Mouse (Mus musculus): ENCODE results near the gene Sgpp1.

Sgpp1 gene

GRCm38 (mm10) chr12:75735246-75736200 lies at the start of gene Sgpp1:
Gene Sgpp1 (minus strand): TSS chr12:75735729.
- DNase-seq (ENCODE audit: low spot score in 2 of 2) = peak; percentile 88

GRCm38 (mm10) chr12:75784271-75784751 lies 48.8 kb upstream of the Sgpp1 start:
- DNase-seq (ENCODE audit: low spot score in 2 of 2) = no peak

- no peak for DNase-seq (ENCODE audit: low spot score in 2 of 2)
Measured at GRCm38 (mm10) chr12:75781995-75782394, 46.5 kb upstream of the Sgpp1 start.

- no peak for DNase-seq (ENCODE audit: low spot score in 2 of 2)
Measured at GRCm38 (mm10) chr12:75781445-75781844, 45.9 kb upstream of the Sgpp1 start.

- DNase-seq (ENCODE audit: low spot score in 2 of 2) = peak in 1 of 2 experiments; percentile 31
Measured at GRCm38 (mm10) chr12:75772424-75773034, 37.0 kb upstream of the Sgpp1 start.

GRCm38 (mm10) chr12:75771410-75771809 lies 35.9 kb upstream of the Sgpp1 start:
- DNase-seq (ENCODE audit: low spot score in 2 of 2) = no peak

GRCm38 (mm10) chr12:75766885-75767317 lies 31.4 kb upstream of the Sgpp1 start:
- no peak for DNase-seq (ENCODE audit: low spot score in 2 of 2)

- no peak for DNase-seq (ENCODE audit: low spot score in 2 of 2)
Measured at GRCm38 (mm10) chr12:75766395-75766794, 30.9 kb upstream of the Sgpp1 start.

- DNase-seq (ENCODE audit: low spot score in 2 of 2) = no peak
Measured at GRCm38 (mm10) chr12:75765751-75766150, 30.2 kb upstream of the Sgpp1 start.

GRCm38 (mm10) chr12:75756387-75756786 lies 20.9 kb upstream of the Sgpp1 start:
- DNase-seq (ENCODE audit: low spot score in 2 of 2) = no peak

GRCm38 (mm10) chr12:75753730-75754129 lies 18.2 kb upstream of the Sgpp1 start:
- no peak for DNase-seq (ENCODE audit: low spot score in 2 of 2)

GRCm38 (mm10) chr12:75752077-75752476 lies 16.5 kb upstream of the Sgpp1 start:
- DNase-seq (ENCODE audit: low spot score in 2 of 2) = no peak

GRCm38 (mm10) chr12:75748574-75748973 lies 13.0 kb upstream of the Sgpp1 start:
- no peak for DNase-seq (ENCODE audit: low spot score in 2 of 2)

GRCm38 (mm10) chr12:75745697-75746290 lies 10.3 kb upstream of the Sgpp1 start:
- no peak for DNase-seq (ENCODE audit: low spot score in 2 of 2)

- no peak for DNase-seq (ENCODE audit: low spot score in 2 of 2)
Measured at GRCm38 (mm10) chr12:75742101-75742500, 6.6 kb upstream of the Sgpp1 start.

- DNase-seq (ENCODE audit: low spot score in 2 of 2) = no peak
Measured at GRCm38 (mm10) chr12:75741273-75741672, 5.7 kb upstream of the Sgpp1 start.

GRCm38 (mm10) chr12:75740451-75740850 lies 4.9 kb upstream of the Sgpp1 start:
- DNase-seq (ENCODE audit: low spot score in 2 of 2) = no peak

- no peak for DNase-seq (ENCODE audit: low spot score in 2 of 2)
Measured at GRCm38 (mm10) chr12:75739611-75740010, 4.1 kb upstream of the Sgpp1 start.

GRCm38 (mm10) chr12:75736296-75736695 lies 767 bp upstream of the Sgpp1 start:
- peak; percentile 33 to 51 for DNase-seq (ENCODE audit: low spot score in 2 of 2)

GRCm38 (mm10) chr12:75734891-75735245 lies 661 bp downstream of the Sgpp1 start:
- DNase-seq (ENCODE audit: low spot score in 2 of 2) = peak; percentile 33 to 48

- DNase-seq (ENCODE audit: low spot score in 2 of 2) = no peak
Measured at GRCm38 (mm10) chr12:75734167-75734566, 1.4 kb downstream of the Sgpp1 start.

- no peak for DNase-seq (ENCODE audit: low spot score in 2 of 2)
Measured at GRCm38 (mm10) chr12:75733331-75734070, 2.0 kb downstream of the Sgpp1 start.
